Mouse (Mus musculus) forebrain, embryonic 10.5 days (tissue): ENCODE data around the gene Gapdh. TPM values are rescaled to one million over a fixed set of nuclear protein-coding genes. Genes with fewer than 3 reads are reported as not detected.

Experiments
- DNase-seq: peaks from one replicate; pipeline ENCODE4 v3.0.0-alpha.2; 2017; ENCODE audit warnings: low spot score; ENCODE audit errors: extremely low spot score
- H3K27ac ChIP-seq: fragments of 300-500 bp; sonication (generic); 2 replicates; pipeline ENCODE4 v1.5.1; 2016; ENCODE audit warnings: mild to moderate bottlenecking
- H3K27me3 ChIP-seq: fragments of 300-500 bp; sonication (generic); 2 replicates; pipeline ENCODE4 v1.6.1; 2016; ENCODE audit warnings: mild to moderate bottlenecking; ENCODE audit not compliant: poor library complexity, severe bottlenecking
- H3K36me3 ChIP-seq: fragments of 300-500 bp; sonication (generic); replicated peaks from 2 replicates; pipeline ENCODE4 v1.6.1; 2016; ENCODE audit warnings: mild to moderate bottlenecking, moderate library complexity
- H3K4me1 ChIP-seq: fragments of 300-500 bp; sonication (generic); 2 replicates; pipeline ENCODE4 v1.6.1; 2016
- H3K4me3 ChIP-seq: fragments of 300-500 bp; sonication (generic); 2 replicates; pipeline ENCODE4 v1.5.1; 2016; ENCODE audit warnings: mild to moderate bottlenecking, moderate library complexity
- H3K9me3 ChIP-seq: fragments of 300-500 bp; sonication (generic); 2 replicates; pipeline ENCODE4 v1.6.1; 2016; ENCODE audit warnings: mild to moderate bottlenecking, moderate library complexity
- WGBS: fragments of 180-500 bp; shearing (Covaris S2); methylation state at CpG from one replicate; pipeline ENCODE4 v1.1.7; 2016; 5-methylcytosine and 5-hydroxymethylcytosine counted together
- polyA plus RNA-seq: library from polyadenylated mRNA; unstranded; fragments of >200 nt; fragmentation: Nextera tagmentation; extraction: Ambion mirVana; gene quantifications from 2 replicates; pipeline ENCODE4 v1.2.1, GENCODE M21; 2016

Gene Gapdh
- 3,225 and 3,313 TPM in 2 replicates for polyA plus RNA-seq

- H3K27me3 ChIP-seq = no peaks in the 10 kb centered on the region
- peaks cover 57% of the 10 kb centered on the region for H3K4me1 ChIP-seq
- H3K4me3 ChIP-seq = peak within 1 kb of the TSS; percentile 99
- peak; percentile 80 for DNase-seq
- H3K36me3 ChIP-seq = peaks cover 85% of the 10 kb centered on the region
- H3K9me3 ChIP-seq = no peaks in the 10 kb centered on the region
- 2% methylated on average over 18 of the region's 18 CpGs for WGBS
- peak within 1 kb of the TSS; percentile 100 for H3K27ac ChIP-seq
Observed at GRCm38 (mm10) chr6:125166051-125166751, at the start of gene Gapdh. TSS of gene Gapdh (minus strand) at chr6:125166467.

- WGBS = under 1% methylated on average over 48 of the region's 48 CpGs
- Histone ChIP-seq H3K9me3 (no peaks in the 10 kb centered on the region), H3K27ac (peak within 1 kb of the TSS; percentile 86), H3K4me1 (peaks cover 16% of the 10 kb centered on the region), H3K27me3 (peaks cover 35% of the 10 kb centered on the region), H3K36me3 (peaks cover 9% of the 10 kb centered on the region), H3K4me3 (peak within 1 kb of the TSS; percentile 86)
- DNase-seq = peak; percentile 93
Observed at GRCm38 (mm10) chr6:125215148-125215954, 49.1 kb upstream of the Gapdh start, which contains the start of gene Vamp1. TSS of gene Vamp1 (plus strand) at chr6:125215551.

GRCm38 (mm10) chr6:125213715-125214114, 47.4 kb upstream of the Gapdh start:
- H3K27ac ChIP-seq = no peak overlapping the region
- 83% methylated on average over 6 of the region's 6 CpGs for WGBS
- DNase-seq = no peak
- 0 out of 2 replicates have a peak, but pooled peaks cover 2% of the 10 kb centered on the region for H3K36me3 ChIP-seq
- H3K27me3 ChIP-seq = peaks cover 35% of the 10 kb centered on the region
- no peak overlapping the region for H3K4me3 ChIP-seq
- peaks cover 16% of the 10 kb centered on the region for H3K4me1 ChIP-seq
- no peaks in the 10 kb centered on the region for H3K9me3 ChIP-seq

GRCm38 (mm10) chr6:125213129-125213528, 46.9 kb upstream of the Gapdh start:
- Histone ChIP-seq H3K27ac (no peak overlapping the region), H3K4me3 (no peak overlapping the region), H3K9me3 (no peaks in the 10 kb centered on the region), H3K27me3 (peaks cover 35% of the 10 kb centered on the region), H3K4me1 (peaks cover 16% of the 10 kb centered on the region), H3K36me3 (no peaks in the 10 kb centered on the region)
- WGBS = 75% methylated on average over 6 of the region's 6 CpGs
- DNase-seq = no peak

- WGBS = 54% methylated on average over 2 of the region's 2 CpGs
- peaks cover 16% of the 10 kb centered on the region for H3K4me1 ChIP-seq
- no peaks in the 10 kb centered on the region for H3K36me3 ChIP-seq
- H3K9me3 ChIP-seq = no peaks in the 10 kb centered on the region
- no peak overlapping the region for H3K4me3 ChIP-seq
- peaks cover 35% of the 10 kb centered on the region for H3K27me3 ChIP-seq
- DNase-seq = no peak
- H3K27ac ChIP-seq = no peak overlapping the region
Observed at GRCm38 (mm10) chr6:125212621-125213020, 46.4 kb upstream of the Gapdh start.

- no peak overlapping the region for H3K4me3 ChIP-seq
- H3K4me1 ChIP-seq = 0 out of 2 replicates have a peak, but pooled peaks cover 4% of the 10 kb centered on the region
- H3K27me3 ChIP-seq = peaks cover 24% of the 10 kb centered on the region
- no peaks in the 10 kb centered on the region for H3K9me3 ChIP-seq
- WGBS = 86% methylated on average over 1 of the region's 1 CpGs
- H3K27ac ChIP-seq = no peak overlapping the region
- no peaks in the 10 kb centered on the region for H3K36me3 ChIP-seq
- no peak for DNase-seq
Observed at GRCm38 (mm10) chr6:125210436-125210835, 44.2 kb upstream of the Gapdh start.

- Histone ChIP-seq H3K4me1 (peaks cover 17% of the 10 kb centered on the region), H3K9me3 (no peaks in the 10 kb centered on the region), H3K4me3 (no peak overlapping the region), H3K27ac (no peak overlapping the region), H3K36me3 (peaks cover 26% of the 10 kb centered on the region), H3K27me3 (no peaks in the 10 kb centered on the region)
- DNase-seq = no peak
- 94% methylated on average over 5 of the region's 5 CpGs for WGBS
Observed at GRCm38 (mm10) chr6:125197166-125197565, 30.9 kb upstream of the Gapdh start.

GRCm38 (mm10) chr6:125196301-125196700, 30.0 kb upstream of the Gapdh start:
- Histone ChIP-seq H3K27me3 (no peaks in the 10 kb centered on the region), H3K27ac (no peak overlapping the region), H3K4me1 (peaks cover 17% of the 10 kb centered on the region), H3K9me3 (no peaks in the 10 kb centered on the region), H3K36me3 (peaks cover 26% of the 10 kb centered on the region), H3K4me3 (no peak overlapping the region)
- WGBS = 53% methylated on average over 3 of the region's 3 CpGs
- DNase-seq = no peak

GRCm38 (mm10) chr6:125195541-125196075, 29.3 kb upstream of the Gapdh start:
- Histone ChIP-seq H3K9me3 (no peaks in the 10 kb centered on the region), H3K27me3 (no peaks in the 10 kb centered on the region), H3K27ac (no peak overlapping the region), H3K4me3 (no peak overlapping the region), H3K4me1 (peaks cover 17% of the 10 kb centered on the region), H3K36me3 (peaks cover 26% of the 10 kb centered on the region)
- 33% methylated on average over 1 of the region's 1 CpGs for WGBS
- no peak for DNase-seq

- peaks cover 22% of the 10 kb centered on the region for H3K4me1 ChIP-seq
- no peaks in the 10 kb centered on the region for H3K9me3 ChIP-seq
- H3K27me3 ChIP-seq = no peaks in the 10 kb centered on the region
- no peak for DNase-seq
- H3K27ac ChIP-seq = no peak overlapping the region
- peaks cover 42% of the 10 kb centered on the region for H3K36me3 ChIP-seq
- H3K4me3 ChIP-seq = peak overlapping the region; percentile 77; the same call in 1 of the 2 replicates
- WGBS = 83% methylated on average over 7 of the region's 7 CpGs
Observed at GRCm38 (mm10) chr6:125193390-125193789, 27.1 kb upstream of the Gapdh start.

GRCm38 (mm10) chr6:125192841-125193240, 26.6 kb upstream of the Gapdh start:
- H3K4me1 ChIP-seq = peaks cover 22% of the 10 kb centered on the region
- H3K27ac ChIP-seq = peak overlapping the region; percentile 99
- no peak for DNase-seq
- WGBS = 49% methylated on average over 5 of the region's 5 CpGs
- no peaks in the 10 kb centered on the region for H3K27me3 ChIP-seq
- H3K4me3 ChIP-seq = peak overlapping the region; percentile 77
- H3K36me3 ChIP-seq = peaks cover 48% of the 10 kb centered on the region
- no peaks in the 10 kb centered on the region for H3K9me3 ChIP-seq

GRCm38 (mm10) chr6:125192016-125192714, 25.9 kb upstream of the Gapdh start:
- under 1% methylated on average over 34 of the region's 34 CpGs for WGBS
- peak overlapping the region; percentile 99 for H3K27ac ChIP-seq
- peaks cover 55% of the 10 kb centered on the region for H3K36me3 ChIP-seq
- H3K9me3 ChIP-seq = no peaks in the 10 kb centered on the region
- H3K27me3 ChIP-seq = no peaks in the 10 kb centered on the region
- peak overlapping the region; percentile 77 for H3K4me3 ChIP-seq
- H3K4me1 ChIP-seq = peaks cover 22% of the 10 kb centered on the region
- peak; percentile 92 for DNase-seq
